Mouse (Mus musculus) thymus, adult 2 months (tissue): ENCODE results near the gene Hmgn1. TPM values are rescaled to one million over a fixed set of nuclear protein-coding genes. Genes with fewer than 3 reads are reported as not detected.

Source experiments
- DNase-seq: peaks from one replicate; pipeline ENCODE4 v3.0.0; 2021
- H3K27ac ChIP-seq: fragments of 200-500 bp; 2 replicates; pipeline ENCODE4 v1.5.1; 2012; ENCODE audit warnings: low read length, control low read depth; ENCODE audit not compliant: control insufficient read depth, insufficient read depth
- H3K27me3 ChIP-seq: fragments of 200-500 bp; 2 replicates; pipeline ENCODE4 v1.6.1; 2012; ENCODE audit warnings: mild to moderate bottlenecking, low read length, moderate library complexity, mixed read lengths; ENCODE audit not compliant: control insufficient read depth, insufficient read depth
- H3K36me3 ChIP-seq: fragments of 200-500 bp; 2 replicates; pipeline ENCODE4 v1.6.1; 2012; ENCODE audit warnings: mild to moderate bottlenecking, low read length, moderate library complexity; ENCODE audit not compliant: control insufficient read depth, insufficient read depth
- H3K4me1 ChIP-seq: fragments of 200-500 bp; replicated peaks from 2 replicates; pipeline ENCODE4 v1.6.1; 2012; ENCODE audit warnings: low read length; ENCODE audit not compliant: control insufficient read depth, insufficient read depth
- H3K4me3 ChIP-seq: fragments of 200-500 bp; 2 replicates; pipeline ENCODE4 v1.5.1; 2012; ENCODE audit warnings: mild to moderate bottlenecking, low read length, control low read depth, moderate library complexity; ENCODE audit not compliant: control insufficient read depth, insufficient read depth
- CTCF ChIP-seq: fragments of 200-500 bp; IDR thresholded peaks from 2 replicates; pipeline ENCODE4 v1.5.1; 2012; ENCODE audit warnings: mild to moderate bottlenecking, control low read depth, low read length, moderate library complexity, borderline replicate concordance; ENCODE audit not compliant: control insufficient read depth, poor library complexity, insufficient read depth; ENCODE audit errors: extremely low read depth
- POLR2A ChIP-seq: fragments of 200-500 bp; IDR thresholded peaks from 2 replicates; pipeline ENCODE4 v1.6.1; 2012; ENCODE audit warnings: mild to moderate bottlenecking, low read length, control low read depth, moderate library complexity; ENCODE audit not compliant: control insufficient read depth, poor library complexity, insufficient read depth; ENCODE audit errors: extremely low read depth
- WGBS: fragments of 180-500 bp; shearing (Covaris S2); methylation state at CpG from one replicate; pipeline ENCODE4 v1.1.7; 2018; 5-methylcytosine and 5-hydroxymethylcytosine counted together
- polyA plus RNA-seq: library from polyadenylated mRNA; depleted of rRNA; stranded (reverse); fragments of >200 nt; gene quantifications from 2 replicates; pipeline ENCODE4 v1.2.3, GENCODE M21; 2012; rRNA removed

Gene Hmgn1
- polyA plus RNA-seq, 1 experiment, result 31.4 TPM

GRCm38 (mm10) chr16:96081742-96082241 is 45.7 kb downstream of the Hmgn1 start:
- TF ChIP-seq POLR2A, result no peak
- TF ChIP-seq CTCF, result 0 out of 2 replicates have a peak, but pooled peaks have one; percentile 11
- Histone ChIP-seq H3K27ac (peak overlapping the region; percentile 63), H3K36me3 (0 out of 2 replicates have a peak, but pooled peaks cover 3% of the 10 kb centered on the region), H3K27me3 (no peaks in the 10 kb centered on the region), H3K4me1 (peaks cover 37% of the 10 kb centered on the region), H3K4me3 (peak overlapping the region; percentile 95)
- DNase-seq, result no peak
- 1% methylated on average over 60 of the region's 68 CpGs for WGBS

GRCm38 (mm10) chr16:96081331-96081730 is 46.2 kb downstream of the Hmgn1 start:
- peak; percentile 92 for DNase-seq
- under 1% methylated on average over 26 of the region's 28 CpGs for WGBS
- peak overlapping the region; percentile 95 for H3K4me3 ChIP-seq
- TF ChIP-seq CTCF, result no peak
- TF ChIP-seq POLR2A, result peak; percentile 49; the same call in 1 of the 2 replicates
- H3K36me3 ChIP-seq, result peaks cover 3% of the 10 kb centered on the region; the same call in 1 of the 2 replicates
- H3K27ac ChIP-seq, result peak overlapping the region; percentile 74
- no peaks in the 10 kb centered on the region for H3K27me3 ChIP-seq
- H3K4me1 ChIP-seq, result peaks cover 34% of the 10 kb centered on the region

- Histone ChIP-seq H3K4me3 (no peak overlapping the region), H3K27ac (peak overlapping the region; percentile 29; the same call in 1 of the 2 replicates), H3K36me3 (peaks cover 3% of the 10 kb centered on the region; the same call in 1 of the 2 replicates), H3K4me1 (peaks cover 27% of the 10 kb centered on the region), H3K27me3 (no peaks in the 10 kb centered on the region)
- TF ChIP-seq CTCF, result no peak
- TF ChIP-seq POLR2A, result no peak
- WGBS, result 93% methylated on average over 7 of the region's 7 CpGs
- no peak for DNase-seq
These were observed 47.0 kb downstream of the Hmgn1 start for GRCm38 (mm10) chr16:96080524-96080923.

Other genes starting within 250 kb of the Hmgn1 start
- 31.1 and 35.9 TPM in 2 replicates for gene Psmg1, start 136.8 kb downstream of the Hmgn1 start, polyA plus RNA-seq
- gene Brwd1, start 45.2 kb downstream of the Hmgn1 start, polyA plus RNA-seq, result 48.5 and 62.1 TPM in 2 replicates
- 38.3 and 44.6 TPM in 2 replicates for gene Wrb, start 17.7 kb upstream of the Hmgn1 start, polyA plus RNA-seq
- gene Lca5l, start 64.5 kb upstream of the Hmgn1 start, polyA plus RNA-seq, result 0.18 and 0.34 TPM in 2 replicates
- 0.43 and 8.9 TPM in 2 replicates for gene Sh3bgr, start 72.7 kb upstream of the Hmgn1 start, polyA plus RNA-seq
- gene B3galt5, start 108.1 kb upstream of the Hmgn1 start, polyA plus RNA-seq, result 3.5 and 3.8 TPM in 2 replicates